ENCODE assay signal across 10 mouse cellular contexts in genomic region chr16:97697769-97698168, GRCm38 (mm10).
DNase-seq lines count a peak whose midpoint lies in the region; ATAC-seq lines count a peak whose summit lies in the region.
"Had no signal": no experiment of that assay in that cellular context is flagged by ENCODE, and none has a peak within 500 bp of the region (broad histone marks: within the 10 kb centered on the region; RNA-seq: fewer than 3 reads in every experiment).

No protein-coding gene starts in this region.

- H3K4me1 ChIP-seq in kidney, embryonic 14.5 days (ENCODE audit: control insufficient read depth, insufficient read depth, low read length) = no peaks in the 10 kb centered on the region
- H3K4me1 ChIP-seq: heart, embryonic 15.5 days; megakaryocyte, embryonic 14.5 days had no signal

- ATAC-seq in kidney, embryonic 14.5 days (ENCODE audit: low FRiP score, low TSS enrichment) = no peak
- peak; percentile 33; the same call in 1 of the 2 replicates for ATAC-seq in megakaryocyte, adult 5-6 weeks (ENCODE audit: poor library complexity, severe bottlenecking)

- no peaks in the 10 kb centered on the region for H3K9me3 ChIP-seq in kidney, embryonic 14.5 days (ENCODE audit: control insufficient read depth, low read length)
- H3K9me3 ChIP-seq: heart, embryonic 15.5 days; megakaryocyte, embryonic 14.5 days had no signal

- DNase-seq in kidney, adult 9 months = peak; percentile 33
- peak; percentile 52 for DNase-seq in R1 (ENCODE audit: low read depth, low spot score)
- DNase-seq in kidney, postnatal 36 days = peak; percentile 8 to 34
- DNase-seq in gastrocnemius, postnatal 14 days = no peak
- no peak for DNase-seq in neural tube, embryonic 10.5 days (ENCODE audit: extremely low spot score, low spot score)
- no peak for DNase-seq in urinary bladder, postnatal 4 days (ENCODE audit: low spot score in 2 of 2)

- no peak overlapping the region for H3K4me3 ChIP-seq in kidney, embryonic 14.5 days (ENCODE audit: low read length)
- H3K4me3 ChIP-seq: heart, embryonic 15.5 days; megakaryocyte, embryonic 14.5 days had no signal

- H3K27me3 ChIP-seq in kidney, embryonic 14.5 days (ENCODE audit: control insufficient read depth, insufficient read depth, low read length) = no peaks in the 10 kb centered on the region
- H3K27me3 ChIP-seq: heart, embryonic 15.5 days had no signal

- WGBS in kidney, embryonic 14.5 days = 19% methylated on average over 1 of the region's 1 CpGs

- H3K27ac ChIP-seq in kidney, embryonic 14.5 days (ENCODE audit: low read depth, low read length) = no peak overlapping the region
- H3K27ac ChIP-seq: heart, embryonic 15.5 days had no signal

- H3K9ac ChIP-seq in kidney, embryonic 14.5 days (ENCODE audit: low read depth, low read length) = no peak overlapping the region
- H3K9ac ChIP-seq: heart, embryonic 15.5 days had no signal

- H3K36me3 ChIP-seq in kidney, embryonic 14.5 days (ENCODE audit: control insufficient read depth, insufficient read depth, low read length) = no peaks in the 10 kb centered on the region
- H3K36me3 ChIP-seq: heart, embryonic 15.5 days had no signal

- intact Hi-C loops in gastrocnemius, postnatal 14 days (cut with DNase I; ENCODE audit: low total_unique reads) = no loop called here

- no peak overlapping the region for H3K4me2 ChIP-seq in kidney, embryonic 14.5 days (replicated peaks; ENCODE audit: low read depth, low read length)
- H3K4me2 ChIP-seq: heart, embryonic 15.5 days had no signal

Comparison
In these comparisons a context has a peak if more than half of its experiments do, and no peak if none do; other contexts are left out.
1. DNase-seq: peak in kidney, adult 9 months (single experiment), R1 (single experiment) and kidney, postnatal 36 days (2 of 2); none in gastrocnemius, postnatal 14 days (single experiment), neural tube, embryonic 10.5 days (single experiment) and urinary bladder, postnatal 4 days (0 of 2).